Mouse (Mus musculus) left cerebral cortex, postnatal 36 days (tissue): ENCODE data around the gene Sdccag8. TPM values are rescaled to one million over a fixed set of nuclear protein-coding genes. Genes with fewer than 3 reads are reported as not detected.

ENCODE experiments used
- DNase-seq, 2 experiments: peaks; one replicate each; pipeline ENCODE4 v3.0.0; 2021 to 2022; ENCODE audit warnings: low spot score in 2 of 2, mixed read lengths in 1 of 2
- intact Hi-C: fragments of 180-260 bp; cut with DNase I; formaldehyde crosslinking; loops from one replicate; pipeline ENCODE4 v1.15.1; 2025
- total RNA-seq, 2 experiments: library from RNA; stranded (reverse); gene quantifications; 2 replicates each; pipeline ENCODE4 v1.2.3; 2021

Gene Sdccag8
- total RNA-seq, 2 experiments from 2014 or later, result 12.1 to 19.8 TPM

DNA sequence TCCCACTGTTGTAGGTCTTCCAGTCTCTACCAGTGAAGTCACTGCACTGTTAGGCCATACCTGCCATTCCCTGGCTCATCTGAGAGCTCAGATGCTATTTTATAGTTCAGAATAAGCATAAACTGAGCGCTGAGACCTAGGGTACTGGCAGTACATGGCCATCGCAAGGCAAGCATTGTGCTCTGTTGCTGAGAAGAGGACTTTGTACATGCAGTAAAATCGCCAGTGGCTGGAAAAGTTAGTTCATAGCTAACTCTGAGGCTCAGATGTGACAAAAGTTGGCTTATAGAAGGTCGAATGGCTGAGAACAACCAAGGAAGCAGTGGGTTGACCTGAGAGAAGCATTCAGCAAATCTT lies 180.9 kb downstream of the Sdccag8 start:
- intact Hi-C loops, result no loop called here
- DNase-seq, result no peak

DNA sequence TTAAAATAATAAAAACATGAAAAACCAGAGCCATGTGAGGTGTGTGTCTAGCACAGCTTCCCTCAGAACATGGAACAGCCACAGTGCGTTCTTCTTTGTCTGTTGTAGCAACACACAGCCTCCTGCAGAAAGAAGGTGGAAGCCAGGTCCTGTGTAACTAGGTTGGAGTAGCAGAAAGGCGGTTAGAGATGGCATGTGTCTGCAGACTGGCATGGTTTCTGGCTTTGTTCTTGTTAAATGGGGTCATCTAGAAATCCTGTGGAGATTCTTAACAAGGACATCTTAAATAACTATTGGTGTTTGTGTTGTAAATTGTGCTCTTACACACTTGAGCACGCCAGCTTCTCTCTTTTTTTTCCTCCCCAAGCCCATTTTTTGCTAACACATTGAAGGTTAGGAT lies 181.7 kb downstream of the Sdccag8 start:
- DNase-seq, result no peak
- intact Hi-C loops, result no loop called here

DNA sequence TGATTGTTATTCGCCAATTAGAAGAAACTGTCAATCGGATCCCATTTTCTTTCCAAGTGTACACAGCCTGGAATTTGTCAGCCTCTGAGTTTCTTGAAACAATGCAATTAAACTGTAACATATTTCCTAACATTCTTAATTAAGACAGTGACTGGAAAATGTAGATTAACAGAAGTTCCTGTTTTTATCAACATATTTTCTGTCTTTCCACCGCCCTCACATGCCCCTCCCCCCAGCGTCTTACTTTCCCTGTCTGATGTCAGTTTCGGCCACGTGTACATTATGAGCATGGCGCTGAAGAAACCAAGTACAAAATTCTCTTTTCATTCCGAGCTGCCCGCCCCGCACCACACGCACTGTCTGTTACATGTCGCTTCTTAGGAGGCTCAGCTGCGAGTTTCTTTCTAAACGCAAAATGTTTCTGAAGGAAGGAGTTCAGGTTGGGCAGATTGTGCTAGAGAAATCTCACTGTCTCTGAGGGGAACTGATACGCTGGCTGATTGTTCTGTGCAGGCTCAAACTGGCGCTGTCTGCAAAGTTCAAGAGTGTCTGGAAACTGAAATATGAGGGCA lies 182.3 kb downstream of the Sdccag8 start:
- intact Hi-C loops, result no loop called here
- DNase-seq, result peak; percentile 49 to 55

DNA sequence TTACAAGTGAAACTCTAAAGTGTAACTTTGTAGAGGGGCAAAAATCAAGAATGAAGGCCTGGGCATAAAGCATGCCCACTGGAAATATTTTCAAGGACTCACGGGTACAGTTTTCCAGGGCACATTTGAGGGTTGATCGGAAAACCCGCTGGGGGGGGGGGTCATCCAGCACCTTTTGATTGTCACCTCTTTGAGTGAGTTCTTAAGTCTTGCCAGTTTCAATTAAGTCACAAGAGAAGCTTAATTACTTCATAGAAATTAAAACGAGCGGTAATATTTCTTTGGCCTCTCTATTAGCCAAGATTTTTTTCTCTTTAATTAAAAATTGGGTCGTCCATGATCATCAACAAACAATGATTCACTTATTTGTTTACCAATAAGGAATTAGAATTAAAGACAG lies 182.8 kb downstream of the Sdccag8 start:
- DNase-seq, result no peak
- intact Hi-C loops, result no loop called here

DNA sequence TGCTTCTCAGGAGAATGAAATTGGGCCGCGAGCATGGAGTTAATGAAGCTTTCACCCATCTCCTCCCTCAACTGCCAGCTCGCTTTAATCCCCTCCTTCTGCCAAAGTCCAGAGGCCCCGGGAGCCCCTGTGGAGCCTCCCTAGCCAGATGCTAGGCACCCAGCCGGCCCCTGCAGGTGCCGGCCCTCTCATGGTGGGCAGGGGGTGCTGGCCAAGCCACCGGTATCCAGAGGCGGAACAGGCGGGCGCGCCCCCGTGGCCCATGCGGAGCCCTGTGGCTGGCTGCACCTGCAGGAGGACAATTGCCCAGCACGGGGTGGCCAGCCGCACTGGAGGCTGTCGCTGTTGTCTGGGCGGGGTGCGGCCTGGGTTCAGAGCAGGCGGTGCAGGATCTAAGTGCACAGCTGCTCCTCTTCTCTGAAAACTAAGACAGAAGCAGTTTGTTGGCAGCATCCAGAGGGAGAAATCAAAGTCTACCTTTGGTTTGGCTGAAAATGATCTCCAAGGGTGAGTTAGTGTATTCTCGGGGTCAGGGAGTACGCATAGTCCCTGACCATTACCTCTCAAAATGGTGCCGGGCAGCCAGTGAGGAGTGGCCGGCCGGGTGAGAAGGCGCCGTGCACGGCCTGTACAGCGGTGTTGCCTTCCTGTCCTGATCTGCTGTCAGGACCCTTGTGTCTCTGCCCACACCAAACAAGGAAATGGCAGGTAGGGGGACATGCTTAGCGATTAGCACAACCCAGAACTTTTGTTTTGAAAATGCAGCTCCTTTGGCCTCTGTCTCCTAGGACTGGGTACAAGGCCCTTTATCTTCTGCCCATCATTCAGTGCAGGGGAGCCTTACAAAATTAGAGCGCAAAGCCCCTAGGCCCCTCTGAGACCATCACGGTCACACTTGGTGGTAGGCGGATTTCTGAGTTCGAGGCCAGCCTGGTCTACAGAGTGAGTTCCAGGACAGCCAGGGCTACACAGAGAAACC lies 183.5 kb downstream of the Sdccag8 start:
- intact Hi-C loops, result no loop called here
- no peak for DNase-seq

DNA sequence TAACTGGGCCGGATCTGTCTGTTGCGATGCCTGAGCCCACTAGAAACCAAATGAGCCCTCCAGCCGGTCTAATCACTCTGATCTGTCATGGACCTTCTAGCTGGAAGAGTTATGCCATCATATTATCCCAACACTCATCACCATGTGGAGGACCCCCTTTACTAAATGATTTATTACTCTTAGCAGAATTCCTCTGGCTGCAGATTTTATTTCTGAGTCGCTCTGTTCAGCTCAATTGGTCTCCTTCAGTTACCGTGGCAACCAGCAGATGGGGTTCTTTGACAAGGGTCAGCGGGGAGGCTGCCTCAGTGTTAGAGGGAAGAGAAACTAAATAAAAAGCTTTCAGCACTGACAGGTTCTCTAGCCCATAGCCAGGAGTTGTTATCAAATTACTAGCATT lies 184.6 kb downstream of the Sdccag8 start:
- intact Hi-C loops, result no loop called here
- no peak for DNase-seq

DNA sequence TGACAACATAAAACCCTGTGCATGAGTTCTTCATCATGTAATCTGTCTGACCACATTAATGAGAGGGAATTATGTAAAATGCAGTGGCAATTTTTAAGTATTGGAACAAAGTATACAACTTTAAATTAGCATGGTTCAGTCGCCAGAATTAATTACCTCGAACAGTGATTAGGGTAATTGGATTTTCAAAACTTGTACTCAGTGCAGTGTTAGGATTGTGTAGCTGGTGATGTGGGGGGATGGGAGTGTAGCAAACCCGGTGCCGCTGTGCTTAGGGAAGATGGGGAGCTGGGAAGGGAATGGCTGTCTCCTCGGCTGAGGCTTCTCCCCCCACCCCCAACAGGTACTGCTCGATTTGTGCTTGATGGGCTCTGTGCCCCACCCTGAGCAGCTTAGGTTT lies 188.5 kb downstream of the Sdccag8 start:
- intact Hi-C loops, result no loop called here
- DNase-seq, result no peak

DNA sequence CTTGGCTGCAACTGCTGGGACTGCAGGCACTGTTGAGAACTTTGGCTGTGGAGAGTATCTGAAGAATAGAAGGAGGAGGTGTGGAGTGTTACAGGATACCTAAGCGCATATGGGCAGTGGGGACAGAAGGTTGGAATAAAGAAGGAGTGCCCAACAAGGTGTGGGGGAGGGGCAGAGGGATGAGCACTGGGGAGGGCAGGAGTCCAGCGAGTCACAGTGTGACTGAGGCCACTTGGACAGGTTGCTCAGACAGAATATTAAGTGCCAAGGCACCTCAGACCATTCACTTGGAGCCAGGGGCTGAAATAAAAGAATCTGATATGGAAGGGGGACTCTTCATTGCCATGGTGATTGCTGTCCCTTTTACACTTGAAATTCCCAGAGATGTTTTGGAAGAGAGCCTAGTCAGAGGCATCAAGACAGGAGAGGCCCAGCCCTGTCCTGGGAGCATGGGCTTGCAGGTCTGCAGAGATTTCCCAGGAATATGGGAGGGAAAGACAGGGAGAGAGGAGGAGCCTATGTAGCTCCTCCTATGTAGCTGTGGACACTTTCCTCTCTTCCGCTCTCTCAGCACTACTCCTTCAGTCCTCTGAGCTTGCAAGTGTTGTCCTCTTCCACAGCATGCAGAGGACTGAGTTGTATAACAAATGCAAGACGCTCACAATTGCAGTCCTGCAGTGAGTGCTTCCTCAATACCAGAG lies 189.7 kb downstream of the Sdccag8 start:
- DNase-seq, result no peak
- intact Hi-C loops, result no loop called here

DNA sequence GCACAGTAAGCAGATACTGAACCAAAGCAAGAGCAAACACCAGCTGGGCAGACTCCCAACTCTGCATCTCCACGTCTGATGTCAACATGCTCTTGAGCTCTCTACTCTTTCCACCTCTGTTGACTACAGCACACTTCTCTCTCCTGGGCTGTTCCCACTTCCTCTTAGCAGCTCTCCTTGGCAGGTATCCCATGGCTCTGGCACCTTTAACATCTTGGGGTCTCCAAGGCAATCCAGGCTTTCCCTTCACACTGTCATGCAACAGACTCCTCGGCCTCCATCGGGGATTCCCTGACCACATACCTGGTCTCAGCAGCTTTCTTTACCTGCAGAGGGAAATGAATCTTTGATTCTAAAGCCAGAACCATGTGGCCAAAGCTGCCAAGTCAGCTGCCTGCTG lies 192.9 kb downstream of the Sdccag8 start:
- intact Hi-C loops, result no loop called here

DNA sequence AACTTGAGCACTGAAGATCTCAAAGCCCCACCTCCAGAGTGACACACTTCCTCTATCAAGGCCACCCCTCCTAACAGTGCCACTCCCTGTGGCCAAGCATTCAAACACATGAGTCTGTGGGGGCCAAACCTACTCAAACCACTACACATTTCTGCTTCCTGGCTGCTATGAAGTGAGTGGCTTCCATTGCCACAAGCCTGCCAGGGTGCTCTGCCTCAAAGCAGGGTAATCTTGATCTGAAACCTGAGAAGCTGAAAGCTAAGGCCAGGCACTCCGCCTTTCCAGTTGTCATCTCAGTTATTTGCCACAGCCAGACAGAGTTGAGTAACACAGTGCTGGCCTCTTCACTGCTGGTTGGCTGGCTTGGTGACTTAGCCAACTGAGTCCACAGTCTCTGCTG lies 194.3 kb downstream of the Sdccag8 start:
- intact Hi-C loops, result no loop called here
- no peak for DNase-seq

More for the DNA sequence above, 192.9 kb downstream of the Sdccag8 start:
- no peak for DNase-seq

DNA sequence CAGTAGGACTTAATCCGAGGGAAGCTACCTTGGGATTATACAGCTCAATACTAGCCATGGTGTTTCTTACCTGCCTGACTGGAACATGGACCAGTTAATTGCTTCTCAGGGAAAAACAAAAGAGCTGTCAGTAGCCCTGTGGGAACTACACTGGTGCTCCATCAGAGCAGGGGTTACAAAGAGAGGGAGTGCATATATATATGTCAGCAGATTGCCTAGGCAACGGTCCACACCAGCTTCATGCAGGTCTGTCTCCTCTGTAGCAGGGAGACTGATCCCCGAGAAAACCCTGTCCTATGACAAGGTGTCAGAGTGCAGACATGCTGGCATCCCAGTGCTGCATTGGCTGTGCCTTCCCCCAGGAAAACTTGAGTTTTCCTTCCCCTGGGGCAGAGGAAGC lies 195.6 kb downstream of the Sdccag8 start:
- no peak for DNase-seq
- intact Hi-C loops, result no loop called here

DNA sequence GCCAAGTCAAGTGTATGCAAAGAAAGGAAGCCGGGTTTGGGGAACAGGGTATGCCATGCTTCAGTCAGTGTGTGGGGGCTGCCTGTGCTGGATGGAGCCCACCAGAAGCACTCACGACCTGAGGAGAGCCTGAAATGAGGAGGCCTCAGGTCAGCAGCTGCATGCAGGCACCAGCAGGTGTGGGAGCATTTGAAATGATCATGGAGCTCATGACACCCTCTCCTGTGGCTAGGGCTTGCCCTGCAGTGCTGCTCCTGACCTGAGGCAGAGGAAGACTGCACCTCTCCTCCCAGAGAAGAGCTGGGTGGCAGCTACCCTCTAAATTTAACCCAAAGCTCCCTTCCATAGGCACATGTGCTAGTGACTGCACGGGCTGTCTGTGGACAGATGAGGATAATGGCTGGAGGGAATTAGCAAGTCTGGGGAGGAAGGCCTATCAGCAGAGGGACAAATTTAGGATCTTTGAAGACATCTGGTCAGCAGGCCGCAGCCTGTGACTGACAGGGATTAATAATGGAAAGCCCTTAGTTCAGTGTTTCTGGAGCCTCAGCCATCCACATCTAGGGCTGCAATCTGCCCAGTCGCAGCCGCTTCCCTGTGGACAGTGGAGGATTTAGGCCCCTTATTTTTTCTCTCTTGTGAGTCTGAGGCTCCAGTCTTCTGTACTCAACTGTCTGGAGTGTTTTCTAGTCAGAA lies 196.3 kb downstream of the Sdccag8 start:
- intact Hi-C loops, result no loop called here
- DNase-seq, result no peak

DNA sequence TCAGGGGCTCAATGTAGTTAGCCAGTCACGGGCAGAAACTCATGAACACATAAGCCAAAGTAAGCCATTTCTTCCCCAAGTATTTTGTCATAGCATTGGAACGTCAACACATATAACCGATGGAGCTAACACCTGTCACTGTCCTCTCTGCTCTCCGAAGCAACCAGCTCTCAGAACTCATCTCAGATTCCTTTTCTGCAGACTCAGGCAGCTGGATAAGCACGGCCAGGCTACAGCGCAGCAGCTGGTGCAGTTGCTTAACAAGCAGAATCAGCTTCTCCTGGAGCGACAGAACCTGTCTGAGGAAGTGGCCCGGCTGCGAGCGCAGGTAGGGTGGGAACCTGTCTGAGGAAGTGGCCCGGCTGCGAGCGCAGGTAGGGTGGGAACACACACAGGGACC lies 197.2 kb downstream of the Sdccag8 start:
- intact Hi-C loops, result no loop called here

DNA sequence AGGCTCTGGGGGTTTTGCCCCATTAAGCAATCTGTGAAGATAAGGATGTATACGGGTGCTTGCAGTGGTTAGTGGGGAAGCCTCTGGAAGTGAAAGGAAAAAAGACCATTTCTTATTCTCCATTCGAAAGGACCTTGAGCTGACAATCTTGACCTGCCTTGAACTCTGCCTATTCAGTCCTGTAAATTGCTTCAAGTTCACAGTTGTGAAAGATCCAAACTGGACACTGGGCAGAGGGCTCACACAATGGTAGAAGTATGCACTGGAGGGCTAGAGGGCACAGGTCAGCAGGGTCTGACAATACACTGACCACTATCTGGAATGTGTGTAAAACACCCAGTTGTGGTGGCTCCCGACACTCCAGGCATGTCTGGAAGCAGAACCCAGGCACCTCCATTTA lies 198.3 kb downstream of the Sdccag8 start:
- intact Hi-C loops, result no loop called here
- DNase-seq, result peak in 1 of 2 experiments; percentile 2

More for the DNA sequence above, 197.2 kb downstream of the Sdccag8 start:
- DNase-seq, result no peak

DNA sequence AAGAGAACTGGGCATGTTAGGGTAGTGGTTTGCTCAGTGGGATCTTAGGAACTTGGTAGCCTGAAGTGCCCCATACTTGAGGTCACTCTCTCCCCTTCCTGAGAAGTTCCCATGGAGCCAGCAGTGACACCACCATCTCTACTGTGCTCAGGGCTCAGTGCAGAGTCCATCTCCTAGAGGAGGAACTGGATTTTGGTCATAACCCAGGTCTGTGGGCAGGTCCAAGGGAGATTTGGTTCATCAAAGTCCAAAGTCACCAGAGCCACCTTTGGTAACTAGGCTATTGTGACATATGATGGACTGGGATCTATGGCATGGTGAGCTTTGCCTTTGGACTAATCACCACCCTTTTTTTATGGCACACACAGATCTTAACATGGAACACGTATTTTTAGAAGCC lies 198.9 kb downstream of the Sdccag8 start:
- intact Hi-C loops, result no loop called here
- no peak for DNase-seq

DNA sequence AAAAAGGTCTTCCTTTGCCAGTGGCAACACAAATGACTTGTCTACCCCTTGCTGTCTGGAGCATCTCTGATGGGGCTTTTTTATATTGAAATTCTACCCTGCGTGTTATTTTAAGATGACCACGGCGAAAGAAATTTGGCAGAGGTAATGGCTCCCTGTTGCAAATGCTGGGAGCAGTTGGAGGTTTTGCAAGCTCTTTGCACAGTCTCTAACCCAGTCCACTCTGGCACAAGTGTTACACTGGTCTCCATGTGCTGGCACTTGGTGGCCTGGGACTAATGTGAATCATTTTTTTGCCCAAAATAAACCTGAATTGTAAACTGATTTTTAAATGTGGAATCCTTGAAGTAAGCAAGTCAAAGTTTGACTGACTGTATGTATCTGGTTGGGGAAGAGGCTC lies 199.3 kb downstream of the Sdccag8 start:
- intact Hi-C loops, result no loop called here
- no peak for DNase-seq

DNA sequence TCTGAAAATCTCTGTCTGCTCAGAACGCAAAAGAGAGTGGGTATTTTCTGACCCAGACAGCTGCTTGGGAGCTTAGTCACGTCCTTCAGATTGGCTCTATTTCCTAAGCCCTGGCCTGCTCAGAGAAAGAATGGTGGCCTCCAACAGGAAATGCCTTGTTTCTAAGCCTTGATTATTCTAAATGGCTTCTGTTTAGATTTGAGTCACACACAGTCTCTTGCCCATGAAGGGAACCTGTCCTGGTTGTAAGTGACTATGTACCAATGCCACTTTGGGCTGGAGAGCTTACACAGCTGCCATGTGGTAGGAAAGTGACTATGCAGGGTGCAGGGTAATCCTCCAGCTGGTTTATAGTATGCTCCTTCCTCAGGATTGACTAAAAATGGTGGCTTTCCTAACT lies 199.9 kb downstream of the Sdccag8 start:
- intact Hi-C loops, result no loop called here
- DNase-seq, result no peak

DNA sequence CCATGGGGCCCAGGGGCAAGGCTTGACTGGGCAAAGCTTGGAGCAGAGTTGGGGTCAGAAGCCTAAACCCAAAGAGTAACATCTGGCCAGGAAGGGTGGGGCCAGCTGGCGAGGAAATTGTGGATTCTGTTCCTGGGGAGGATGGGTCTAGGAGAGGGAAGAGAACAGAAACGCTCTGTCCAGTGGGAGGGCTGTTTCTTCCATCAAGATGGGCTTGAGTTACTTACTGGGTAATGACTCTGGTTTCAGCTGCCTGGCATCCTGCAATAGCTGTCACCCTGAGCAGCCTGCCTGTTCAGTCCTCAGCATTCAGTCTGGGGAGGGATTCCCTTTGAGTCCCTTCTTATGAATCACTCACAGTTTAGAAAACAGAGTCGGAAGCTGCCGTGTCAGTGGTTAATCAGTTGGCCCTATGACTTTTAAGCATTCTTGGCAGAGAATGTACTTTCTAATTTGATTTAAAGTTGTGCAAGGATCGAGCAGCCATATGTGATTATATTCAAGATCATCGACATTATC lies 200.5 kb downstream of the Sdccag8 start:
- intact Hi-C loops, result no loop called here

DNA sequence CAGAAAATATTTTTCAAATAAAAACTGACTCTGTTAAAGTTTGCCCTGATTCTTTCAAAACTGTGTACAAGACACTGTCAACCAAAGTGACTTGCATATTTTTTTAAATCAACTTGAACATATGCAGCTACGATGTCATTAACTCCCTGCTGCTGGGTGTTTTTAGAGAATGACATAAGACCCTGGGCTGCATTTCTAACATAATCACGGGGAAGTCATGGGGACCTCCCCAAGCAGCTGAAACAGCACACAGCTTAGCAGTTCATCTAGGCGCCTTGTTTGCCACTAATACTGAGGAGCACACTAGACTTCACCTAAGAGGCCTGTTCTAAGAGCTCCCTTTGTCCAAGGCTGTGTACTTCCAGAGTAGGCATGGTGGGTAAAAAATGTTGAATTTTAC lies 201.5 kb downstream of the Sdccag8 start:
- intact Hi-C loops, result no loop called here
- no peak for DNase-seq

More for the DNA sequence above, 200.5 kb downstream of the Sdccag8 start:
- DNase-seq, result no peak

DNA sequence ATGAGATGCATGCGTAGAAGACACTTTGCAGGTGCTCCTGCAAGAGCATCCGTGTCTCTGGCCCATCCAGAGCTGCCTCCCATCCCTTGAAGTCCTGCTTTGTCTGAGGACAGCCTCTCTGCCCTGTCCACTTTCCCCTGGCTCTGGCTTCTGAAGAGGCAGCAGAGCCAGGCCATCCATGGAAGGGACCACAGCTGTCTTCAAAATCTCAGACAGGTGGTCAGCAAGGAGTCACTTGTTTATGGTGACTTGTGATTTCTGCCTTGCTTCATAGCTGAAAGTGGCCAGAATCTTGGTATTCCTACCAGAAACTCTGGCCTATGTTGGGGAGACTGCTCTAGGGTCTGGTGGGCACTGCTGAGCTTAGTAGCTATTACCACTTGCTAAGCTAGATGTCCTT lies 202.3 kb downstream of the Sdccag8 start:
- intact Hi-C loops, result no loop called here

More for the DNA sequence above, 202.3 kb downstream of the Sdccag8 start:
- no peak for DNase-seq
